ENCODE assay signal across 21 mouse cellular contexts in the genomic region with DNA sequence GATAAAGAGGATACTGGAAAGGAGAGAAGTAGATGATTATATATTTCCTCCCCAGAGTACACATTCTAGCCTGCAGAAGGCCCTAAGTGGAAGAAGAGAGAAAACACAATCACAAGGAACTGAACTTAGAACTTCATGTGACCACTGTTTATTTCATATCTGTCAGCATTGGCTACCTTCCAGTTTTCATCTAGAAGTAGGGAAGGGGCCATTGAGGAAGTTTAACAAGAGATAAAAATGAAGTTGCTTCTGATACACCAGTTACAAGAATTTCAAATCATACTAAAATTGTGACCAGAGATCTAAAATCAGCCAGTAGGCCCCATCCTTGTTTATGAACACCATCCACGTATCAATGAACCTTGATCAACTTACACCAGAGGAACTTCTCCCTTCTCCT.
"Had no signal": no experiment of that assay in that cellular context is flagged by ENCODE, and none has a peak within 500 bp of the region (broad histone marks: within the 10 kb centered on the region; RNA-seq: fewer than 3 reads in every experiment).

No protein-coding gene starts in this region.

- H3K36me3 ChIP-seq: limb, embryonic 10.5 days; limb, embryonic 13.5 days; lung, embryonic 15.5 days; midbrain, embryonic 12.5 days; midbrain, embryonic 15.5 days; neural tube, embryonic 13.5 days; stomach, embryonic 15.5 days had no signal

- H3K9me3 ChIP-seq: limb, embryonic 10.5 days; lung, embryonic 15.5 days; midbrain, embryonic 15.5 days; neural tube, embryonic 13.5 days; stomach, embryonic 15.5 days had no signal

- DNase-seq: kidney, adult 2 months; kidney, postnatal 25 days; layer of hippocampus, adult 9-11 months; liver, postnatal 0 days; lung, postnatal 10 days; lung, postnatal 4 days; retina, postnatal 1 day; right cerebral cortex, postnatal 25 days; spleen, adult 18-20 months; thymus, postnatal 25 days had no signal

- ATAC-seq: liver, postnatal 0 days; midbrain, embryonic 15.5 days had no signal

- H3K9ac ChIP-seq: limb, embryonic 13.5 days; liver, embryonic 14.5 days; liver, postnatal 0 days; lung, embryonic 15.5 days; midbrain, embryonic 12.5 days; midbrain, embryonic 15.5 days; neural tube, embryonic 13.5 days; stomach, embryonic 15.5 days had no signal

- H3K4me2 ChIP-seq: limb, embryonic 13.5 days; liver, embryonic 11.5 days; lung, embryonic 15.5 days; midbrain, embryonic 12.5 days; midbrain, embryonic 15.5 days; neural tube, embryonic 13.5 days; stomach, embryonic 15.5 days had no signal

- H3K4me1 ChIP-seq: limb, embryonic 10.5 days; limb, embryonic 13.5 days; lung, embryonic 15.5 days; midbrain, embryonic 12.5 days; midbrain, embryonic 15.5 days; neural tube, embryonic 13.5 days; stomach, embryonic 15.5 days had no signal

- H3K27me3 ChIP-seq: limb, embryonic 13.5 days; lung, embryonic 15.5 days; midbrain, embryonic 12.5 days; midbrain, embryonic 15.5 days; neural tube, embryonic 13.5 days; stomach, embryonic 15.5 days had no signal

- H3K27ac ChIP-seq: kidney, postnatal 0 days; layer of hippocampus, adult 2 months; limb, embryonic 10.5 days; limb, embryonic 13.5 days; liver, embryonic 14.5 days; lung, embryonic 15.5 days; midbrain, embryonic 12.5 days; midbrain, embryonic 15.5 days; neural tube, embryonic 13.5 days; stomach, embryonic 15.5 days had no signal

- H3K4me3 ChIP-seq: layer of hippocampus, adult 2 months; limb, embryonic 10.5 days; limb, embryonic 13.5 days; lung, embryonic 15.5 days; midbrain, embryonic 12.5 days; midbrain, embryonic 15.5 days; neural tube, embryonic 13.5 days; stomach, embryonic 15.5 days had no signal
